Mouse (Mus musculus): ENCODE data around the gene Higd1b.

The Higd1b gene

DNA sequence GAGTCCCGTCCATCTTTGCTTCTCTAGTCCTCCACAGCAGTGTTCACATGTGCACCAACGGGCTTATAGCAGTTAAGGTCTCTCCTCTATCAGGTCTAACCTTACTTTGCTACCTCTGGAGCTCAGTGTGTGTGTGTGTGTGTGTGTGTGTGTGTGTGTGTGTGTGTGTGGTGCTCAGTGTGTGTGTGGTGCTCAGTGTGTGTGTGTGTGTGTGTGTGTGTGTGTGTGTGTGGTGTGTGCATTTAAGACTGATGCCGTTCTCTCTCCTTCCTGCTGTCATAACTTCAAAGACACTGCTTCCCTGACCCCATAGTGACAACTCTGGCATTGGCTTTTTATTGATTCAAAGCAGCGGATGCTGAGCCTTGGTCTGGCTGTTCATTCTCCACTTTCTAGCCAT, at the start of gene Higd1b:
TSS of gene Higd1b (plus strand) at position 301 of the 400 bp plus-strand sequence.
- DNase-seq (ENCODE audit: extremely low spot score) = no peak

DNA sequence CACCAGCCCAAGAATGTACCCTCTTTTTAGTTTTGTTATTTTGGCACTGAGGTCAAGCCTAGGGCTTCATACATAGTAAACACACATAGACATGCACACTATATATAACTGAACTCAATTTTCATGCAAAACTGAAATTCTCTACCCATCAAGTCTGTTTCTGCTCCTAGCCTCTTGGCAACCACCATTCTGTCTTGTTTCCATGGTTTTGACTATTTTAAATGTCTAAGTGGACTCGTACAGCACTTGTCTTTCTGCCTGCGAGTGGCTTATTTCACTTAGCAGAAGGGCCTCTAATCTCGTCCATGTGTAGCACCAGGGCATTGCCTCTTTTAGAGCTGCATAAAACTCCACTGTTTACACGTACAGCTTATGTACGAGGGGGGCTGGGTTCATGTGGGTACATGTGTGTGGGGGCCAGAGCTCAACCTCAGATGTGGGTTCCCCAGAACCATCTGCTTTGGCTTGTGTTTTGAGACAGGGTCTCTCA, 47.9 kb upstream of the Higd1b start:
- DNase-seq (ENCODE audit: extremely low spot score) = no peak

DNA sequence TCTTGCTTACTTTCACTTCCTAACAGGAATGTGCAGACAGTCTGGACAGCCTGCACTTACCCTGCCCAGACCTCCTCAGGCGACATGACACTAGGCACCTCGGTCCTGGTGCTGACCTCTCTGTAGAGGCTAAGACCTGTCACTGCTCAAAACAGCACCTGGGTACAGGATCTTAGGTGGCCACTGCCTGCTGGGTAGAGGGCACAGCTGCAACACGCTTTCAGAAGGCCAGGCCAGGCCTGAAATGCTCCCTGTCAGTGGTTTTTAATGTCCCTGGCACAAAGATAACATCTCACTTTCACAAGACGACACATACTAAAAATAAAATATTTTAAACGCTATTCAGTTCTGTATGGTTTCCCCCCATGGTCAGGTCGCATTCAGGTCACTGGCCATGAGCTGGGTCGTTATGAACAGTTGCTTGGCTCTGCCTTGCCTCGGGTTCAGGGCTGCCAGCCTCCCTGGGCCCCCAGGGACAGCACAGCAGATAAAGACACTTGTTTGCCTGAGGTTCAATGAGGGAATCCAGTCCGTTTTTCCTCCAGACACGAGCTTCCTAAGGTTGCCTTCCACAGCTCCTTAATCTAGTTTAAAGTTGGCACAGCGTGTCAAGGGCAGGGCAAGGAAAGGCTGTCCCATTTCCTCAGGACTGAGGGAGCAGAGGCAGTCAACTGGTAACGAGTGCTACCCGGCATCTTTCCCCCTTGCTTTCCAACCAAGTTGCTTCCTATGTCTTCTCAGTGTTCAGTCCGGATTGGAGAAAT, 43.8 kb upstream of the Higd1b start:
- no peak for DNase-seq (ENCODE audit: extremely low spot score)

DNA sequence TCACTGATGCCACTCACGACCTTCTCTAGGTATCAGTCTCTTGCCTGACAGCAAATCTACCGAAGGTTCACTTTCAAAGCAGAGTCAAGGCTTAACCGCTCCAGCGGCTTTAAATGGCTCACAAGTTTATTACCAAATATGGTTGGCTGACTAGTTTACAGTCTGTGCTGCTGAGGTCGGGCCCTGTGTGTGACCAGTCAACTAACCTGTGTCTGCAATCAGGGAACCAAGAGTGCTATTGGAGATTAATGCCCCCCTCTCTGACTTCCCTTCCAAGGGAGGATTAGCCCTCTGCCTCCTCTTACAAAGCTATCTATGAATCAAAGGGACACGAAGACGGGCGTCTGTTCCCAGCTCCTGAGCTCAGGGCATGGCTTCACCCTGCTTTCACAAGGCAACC, 41.5 kb upstream of the Higd1b start:
- DNase-seq (ENCODE audit: extremely low spot score) = no peak

DNA sequence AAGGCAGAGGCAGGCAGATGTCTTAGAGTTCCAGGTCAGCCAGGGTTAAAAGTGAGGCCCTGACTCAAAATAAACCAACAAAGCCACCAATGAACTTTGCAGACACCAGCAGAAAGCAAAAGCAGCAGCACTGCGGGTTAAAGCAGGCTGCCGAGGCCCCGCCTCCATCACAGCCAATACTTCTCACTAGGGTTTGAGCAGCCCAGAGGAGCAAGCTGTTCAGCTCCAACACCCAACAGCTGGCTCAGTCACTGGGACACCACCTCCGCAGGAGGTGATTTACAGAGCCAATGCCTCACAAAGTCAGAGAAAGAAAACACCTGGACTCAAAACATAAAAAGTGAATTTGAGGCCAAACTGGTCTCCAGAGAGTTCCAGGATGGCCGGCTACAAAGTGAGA, 32.2 kb upstream of the Higd1b start:
- DNase-seq (ENCODE audit: extremely low spot score) = no peak

DNA sequence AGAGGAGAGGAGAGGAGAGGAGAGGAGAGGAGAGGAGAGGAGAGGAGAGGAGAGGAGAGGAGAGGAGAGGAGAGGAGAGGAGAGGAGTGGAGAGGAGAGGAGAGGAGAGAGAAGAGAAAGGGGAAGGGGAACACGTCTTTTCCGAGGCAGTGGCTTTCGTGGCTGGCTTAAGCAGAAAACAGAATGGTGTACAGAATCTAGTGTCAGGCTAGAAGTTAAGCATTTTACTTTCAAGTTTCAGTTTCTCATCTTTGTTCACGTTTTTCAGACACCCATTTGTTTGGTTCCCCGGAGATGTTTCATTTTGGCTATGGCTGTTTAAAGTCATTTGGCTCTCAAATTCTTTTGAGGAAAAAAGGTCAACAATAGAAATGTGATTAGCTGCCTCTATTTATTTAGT, 27.4 kb upstream of the Higd1b start:
- no peak for DNase-seq (ENCODE audit: extremely low spot score)

DNA sequence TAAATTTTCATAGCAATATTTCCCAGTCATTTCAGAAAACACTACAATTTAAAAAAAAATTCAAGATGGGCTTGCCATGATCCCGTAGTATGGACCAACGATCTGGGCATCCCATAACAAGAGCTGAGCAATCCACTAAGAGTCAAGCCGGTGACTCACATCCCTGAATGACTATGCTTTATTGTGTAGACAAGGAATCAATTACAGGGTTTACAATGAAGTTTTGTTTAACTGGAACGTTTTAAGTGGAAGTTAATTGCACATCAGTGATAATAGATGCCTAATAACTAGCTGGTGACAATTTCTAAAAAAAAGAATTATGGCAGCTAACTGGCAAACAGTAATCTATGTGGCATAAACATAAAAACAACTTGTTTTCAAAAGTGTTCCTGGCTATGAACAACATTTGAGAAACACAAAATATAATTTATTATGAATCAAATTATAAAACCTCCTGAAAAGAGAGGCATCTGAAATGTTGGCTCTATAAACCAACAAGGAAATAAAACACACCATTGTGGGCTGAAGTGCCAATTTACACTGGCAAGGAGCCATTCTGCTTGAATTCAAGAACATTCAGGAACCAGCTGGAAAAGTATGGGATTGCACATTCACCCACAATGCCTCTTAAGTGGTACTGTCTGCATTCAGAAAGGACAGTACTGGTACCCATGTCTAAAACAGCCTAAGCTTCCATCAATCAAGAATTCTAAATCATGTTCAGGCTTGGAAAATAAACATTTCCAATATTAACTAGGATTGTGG, 24.7 kb upstream of the Higd1b start:
- no peak for DNase-seq (ENCODE audit: extremely low spot score)

DNA sequence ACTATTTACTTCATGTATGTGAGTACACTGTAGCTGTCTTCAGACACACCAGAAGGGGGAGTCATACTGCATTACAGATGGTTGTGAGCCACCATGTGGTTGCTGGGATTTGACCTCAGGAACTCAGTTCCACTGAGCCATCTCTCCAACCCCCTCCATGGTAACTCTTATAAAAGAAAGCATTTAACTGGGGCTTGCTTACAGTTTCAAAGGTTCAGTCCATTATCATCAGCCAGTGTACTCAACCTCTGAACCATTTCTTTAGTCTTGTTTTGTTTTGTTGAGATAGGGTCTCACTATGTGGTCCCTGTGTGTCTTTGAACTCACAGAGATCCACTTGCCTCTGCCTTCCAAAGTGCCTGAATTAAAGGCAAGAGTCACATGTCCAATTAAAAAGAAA, 20.8 kb upstream of the Higd1b start:
- no peak for DNase-seq (ENCODE audit: extremely low spot score)

DNA sequence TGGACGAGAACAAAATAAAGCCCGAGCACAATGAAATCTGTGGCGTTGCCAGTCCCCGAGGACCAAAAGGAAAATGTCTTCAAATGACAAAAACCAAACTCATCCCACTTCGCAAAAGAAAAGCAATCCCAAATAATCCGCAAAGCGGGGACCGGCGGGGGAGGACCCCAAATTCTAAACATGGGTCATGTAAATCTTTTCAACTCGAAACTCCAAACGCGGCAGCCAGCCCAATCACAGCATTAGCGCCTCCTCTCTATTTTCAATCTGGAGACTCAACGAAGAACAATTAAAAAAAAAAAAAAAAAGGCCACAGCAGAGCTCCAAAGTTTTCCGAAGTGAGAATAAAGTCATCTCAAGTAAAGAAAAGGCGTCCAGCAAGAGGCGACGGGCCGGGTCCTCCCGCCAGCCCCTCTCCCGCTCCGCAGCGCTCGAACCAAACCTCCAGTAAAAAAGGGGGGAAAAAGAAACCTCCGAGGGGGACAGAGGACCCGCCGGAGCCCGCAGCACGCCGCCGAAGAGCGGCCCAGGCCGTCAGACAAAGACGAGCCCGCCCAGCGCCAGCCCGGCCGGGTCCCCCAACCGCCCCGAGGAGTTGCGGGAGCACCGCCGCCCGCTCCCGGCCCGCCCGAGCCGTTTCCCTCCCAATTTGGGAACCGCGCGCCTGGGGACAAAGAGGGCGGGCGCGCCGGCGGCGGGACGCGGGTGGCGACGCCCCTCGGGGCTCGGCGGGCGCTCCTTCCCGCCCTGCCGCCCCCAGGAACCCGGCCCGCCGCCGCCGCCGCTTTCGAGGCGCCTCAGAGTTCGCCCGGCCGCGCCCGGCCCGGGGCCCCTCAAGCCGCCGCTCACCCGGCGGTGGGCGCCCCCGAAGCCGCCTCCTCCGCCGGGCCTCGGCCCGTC, 17.3 kb upstream of the Higd1b start:
- DNase-seq (ENCODE audit: extremely low spot score) = peak; percentile 78

DNA sequence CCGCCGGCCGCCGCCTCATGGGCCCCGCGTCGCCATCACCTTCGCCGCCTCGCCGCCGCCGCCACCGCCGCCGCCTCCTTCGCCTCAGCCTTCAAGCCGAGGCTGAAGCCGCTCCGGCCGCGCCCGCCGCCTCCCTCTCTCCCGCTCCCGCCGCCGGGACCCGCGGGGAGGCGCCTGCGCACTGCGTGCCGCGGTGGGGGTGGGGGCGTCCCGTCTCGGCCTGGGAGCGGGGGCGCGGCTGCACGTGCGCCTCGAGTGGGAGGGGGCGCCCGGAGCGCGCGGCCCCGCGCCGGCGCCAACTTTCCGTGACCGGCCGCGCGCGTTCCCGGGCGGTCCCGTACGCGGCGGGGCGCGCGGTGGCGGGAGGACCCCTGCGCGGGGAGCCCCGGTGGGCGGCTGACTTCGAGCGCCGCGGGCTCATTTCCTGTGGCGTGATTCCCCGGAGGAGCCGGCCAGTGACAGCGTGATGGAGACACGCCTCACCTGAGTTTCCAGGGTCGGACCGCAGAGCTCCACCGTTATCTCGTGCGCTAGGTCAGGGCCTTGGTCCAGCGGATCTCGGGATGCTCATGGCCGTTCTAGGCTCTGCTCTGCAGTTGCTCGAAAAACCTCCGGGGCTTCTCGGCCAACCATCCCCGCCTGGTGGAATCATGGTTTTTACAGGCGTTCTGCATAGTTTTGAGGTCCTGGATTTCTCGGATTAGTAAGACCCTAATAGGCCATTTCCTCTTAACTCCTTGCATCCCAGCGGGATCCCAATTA, 16.4 kb upstream of the Higd1b start, which contains the start of gene Gjc1:
TSS of gene Gjc1 (minus strand) at position 680 of the 762 bp plus-strand sequence.
- peak; percentile 80 for DNase-seq (ENCODE audit: extremely low spot score)

DNA sequence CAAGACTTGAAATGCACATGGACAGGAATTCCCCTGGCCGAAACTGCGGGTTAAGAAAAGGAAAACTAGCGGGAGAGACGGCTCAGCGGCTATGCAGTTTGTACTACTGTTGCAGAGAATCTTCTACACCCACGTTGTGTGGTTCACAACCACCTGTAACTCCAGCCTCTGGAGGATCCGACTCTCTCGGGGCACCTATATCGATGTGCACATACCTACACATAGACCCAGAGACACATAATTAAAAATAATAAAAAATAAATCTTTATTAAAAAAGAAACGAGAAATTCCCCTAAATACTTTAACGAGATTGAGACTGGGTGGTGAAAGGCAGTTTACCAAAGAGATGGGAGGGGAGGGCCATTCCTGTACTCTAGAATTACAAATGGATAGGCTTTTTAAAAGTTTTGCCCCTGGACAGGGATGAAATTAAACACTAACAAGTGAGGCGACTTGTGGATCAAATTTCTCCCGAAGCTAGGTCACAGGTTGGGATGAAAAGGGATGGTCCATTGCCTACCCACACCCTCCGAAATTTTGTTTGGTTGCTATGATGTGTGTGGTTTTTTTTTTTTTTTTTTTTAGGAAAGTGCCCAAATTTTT, 15.8 kb upstream of the Higd1b start:
- DNase-seq (ENCODE audit: extremely low spot score) = no peak

DNA sequence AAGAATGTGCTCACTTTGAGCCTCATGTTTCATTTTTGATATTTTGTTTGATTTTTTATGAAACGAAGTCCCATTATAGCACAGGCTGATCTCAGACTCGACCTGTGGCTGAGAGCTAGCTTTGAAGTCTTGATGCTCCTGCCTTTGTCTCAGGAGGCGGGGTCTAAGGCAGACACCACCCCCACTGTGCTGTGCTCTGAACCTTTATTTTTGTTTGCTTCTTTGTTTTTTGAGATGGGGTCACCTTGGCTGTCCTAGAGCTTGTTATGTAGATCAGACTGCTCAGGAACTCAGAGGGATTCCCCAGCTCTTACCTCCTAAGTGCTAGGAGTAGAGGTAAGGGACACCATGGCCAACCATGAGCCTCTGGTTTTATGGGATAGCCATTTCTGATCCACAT, 15.2 kb upstream of the Higd1b start:
- no peak for DNase-seq (ENCODE audit: extremely low spot score)

DNA sequence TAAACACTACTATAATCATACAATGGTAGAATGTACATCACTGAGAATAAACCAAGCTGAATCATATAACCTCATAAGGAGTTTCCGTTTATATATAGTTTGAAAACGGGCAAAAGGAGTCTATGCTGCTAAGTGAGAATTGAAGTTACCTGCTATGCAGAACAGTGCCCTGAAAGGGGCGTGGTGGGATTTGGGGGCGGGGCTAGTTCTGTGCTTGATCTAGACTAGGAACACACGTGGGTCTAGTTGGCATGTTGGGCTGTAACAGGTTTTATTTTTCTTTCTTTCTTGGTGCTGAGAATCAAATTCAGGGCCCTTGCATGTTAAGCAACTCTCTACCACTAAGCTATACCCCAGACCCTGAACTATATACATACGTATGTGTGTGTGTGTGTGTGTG, 14.4 kb upstream of the Higd1b start:
- no peak for DNase-seq (ENCODE audit: extremely low spot score)

DNA sequence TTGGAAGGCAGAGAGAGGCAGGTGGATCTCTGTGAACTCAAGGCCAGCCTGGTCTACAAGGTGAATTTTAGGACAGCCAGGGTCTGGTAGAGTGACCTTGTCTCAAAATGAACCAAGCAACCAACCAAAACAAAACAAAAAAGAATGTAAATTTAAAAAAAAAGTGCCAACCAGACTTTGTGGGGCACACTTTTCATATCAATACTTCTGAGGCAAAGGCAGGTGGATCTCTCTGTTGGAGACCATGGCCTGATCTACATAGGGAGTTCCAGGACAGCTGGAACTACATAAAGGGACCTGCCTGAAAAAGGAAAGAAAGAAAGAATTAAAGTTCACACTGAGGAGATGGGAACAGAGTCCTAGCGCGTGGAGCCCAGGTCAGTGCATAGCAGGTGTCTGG, 9.2 kb upstream of the Higd1b start:
- DNase-seq (ENCODE audit: extremely low spot score) = no peak

DNA sequence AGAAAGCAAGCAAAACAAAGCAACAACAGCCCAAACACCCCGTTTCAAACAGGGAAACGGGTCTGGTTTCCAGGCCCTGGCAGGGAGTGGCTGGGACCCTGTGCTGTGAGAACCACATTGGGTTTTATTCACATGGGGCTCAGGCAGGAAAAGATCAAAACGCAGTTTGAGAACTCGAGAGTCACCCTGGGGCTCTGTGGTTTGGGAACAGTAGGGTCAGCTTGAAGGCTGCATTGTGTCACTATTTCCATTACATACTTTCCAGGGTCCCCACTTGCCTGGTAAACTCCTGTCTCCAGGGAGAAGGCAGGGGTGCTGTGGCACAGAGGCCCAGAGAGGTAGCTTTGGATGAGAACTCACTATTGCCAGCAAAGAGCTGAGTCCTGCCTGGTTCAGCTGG, 8.6 kb upstream of the Higd1b start:
- DNase-seq (ENCODE audit: extremely low spot score) = no peak

DNA sequence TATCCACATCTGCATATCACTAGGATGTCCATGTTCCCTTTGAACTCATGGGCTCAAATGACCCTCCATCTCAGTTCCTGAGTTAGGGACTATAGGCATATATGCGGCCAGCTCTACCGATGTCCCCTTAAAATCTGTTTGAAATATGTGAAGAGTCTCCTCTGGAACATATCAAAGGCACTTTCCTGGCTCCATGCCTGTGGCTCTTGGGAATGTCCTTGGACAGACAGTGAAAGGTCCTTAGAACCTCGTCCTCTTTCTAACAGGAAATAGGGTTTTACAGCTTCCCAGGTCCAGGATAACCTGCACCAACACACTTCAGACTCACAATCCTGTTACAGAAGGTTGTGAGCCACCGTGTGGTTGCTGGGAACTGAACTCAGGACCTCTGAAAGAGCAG, 5.4 kb upstream of the Higd1b start:
- no peak for DNase-seq (ENCODE audit: extremely low spot score)

DNA sequence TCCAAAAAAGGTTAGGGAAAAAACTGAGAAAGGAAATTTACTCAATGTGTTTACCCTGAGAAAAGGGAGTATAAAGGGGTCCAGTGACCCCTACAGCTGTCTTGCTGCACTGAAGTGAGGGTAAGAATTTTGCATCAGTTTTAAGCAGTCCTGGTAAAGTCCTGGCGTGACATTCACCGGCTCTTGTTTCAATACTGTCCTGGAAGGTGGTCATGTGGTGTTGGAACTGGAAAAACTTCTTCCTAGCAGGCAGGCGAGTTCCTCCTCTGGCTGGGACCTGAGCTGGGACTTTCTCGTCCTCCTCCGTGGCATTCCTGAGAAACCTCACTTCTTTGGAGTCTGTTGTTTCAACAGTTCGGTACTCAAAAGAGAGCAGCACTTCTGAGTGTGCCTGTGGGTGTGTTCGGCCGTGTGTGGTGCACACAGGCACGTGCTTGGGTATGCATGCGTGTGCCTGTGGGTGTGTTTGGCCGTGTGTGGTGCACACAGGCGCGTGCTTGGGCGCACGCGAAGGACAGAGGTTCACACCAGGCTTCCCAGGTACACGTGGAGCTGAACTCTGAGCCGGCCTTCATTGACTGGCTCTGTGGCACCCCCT, 2.9 kb upstream of the Higd1b start:
- DNase-seq (ENCODE audit: extremely low spot score) = no peak

DNA sequence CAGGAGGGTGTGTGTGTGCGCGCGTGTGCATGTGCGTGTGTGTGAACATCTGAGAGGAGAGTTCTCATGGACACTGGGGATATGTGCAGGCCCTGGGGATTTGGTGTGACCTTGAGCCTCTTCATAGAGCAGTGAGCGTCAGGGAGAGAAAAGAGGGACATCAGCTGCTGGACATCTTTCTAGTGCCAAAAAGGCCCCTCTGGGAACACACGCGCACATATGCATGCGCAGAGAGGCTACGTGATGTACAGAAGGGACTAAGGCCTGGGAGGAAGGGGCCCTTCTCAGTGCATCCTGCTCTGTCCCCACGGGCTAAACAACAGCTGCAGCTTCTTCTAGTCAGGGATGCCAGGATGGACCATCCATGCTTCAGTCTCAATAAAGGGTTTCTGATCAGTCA, 1.4 kb upstream of the Higd1b start:
- no peak for DNase-seq (ENCODE audit: extremely low spot score)

DNA sequence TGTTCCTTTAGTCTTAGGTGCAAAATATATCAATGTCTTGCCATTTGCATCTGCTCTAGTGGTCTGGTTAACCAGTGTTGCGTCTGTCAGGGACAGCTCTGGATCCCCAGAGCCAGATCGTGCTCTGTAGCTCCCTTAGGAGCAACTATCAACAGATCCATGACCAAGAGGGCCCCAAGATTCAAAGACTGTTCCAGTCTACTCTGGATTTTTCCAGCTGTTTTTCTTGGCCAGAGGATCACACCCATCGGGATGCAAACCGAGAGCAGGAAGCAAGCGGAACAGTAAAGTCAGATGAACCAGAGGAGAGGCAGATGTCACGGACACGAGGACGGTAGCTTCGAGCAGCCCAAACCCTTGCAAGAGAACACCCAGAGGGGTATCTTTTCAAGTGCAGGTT, 497 bp downstream of the Higd1b start:
- DNase-seq (ENCODE audit: extremely low spot score) = no peak

DNA sequence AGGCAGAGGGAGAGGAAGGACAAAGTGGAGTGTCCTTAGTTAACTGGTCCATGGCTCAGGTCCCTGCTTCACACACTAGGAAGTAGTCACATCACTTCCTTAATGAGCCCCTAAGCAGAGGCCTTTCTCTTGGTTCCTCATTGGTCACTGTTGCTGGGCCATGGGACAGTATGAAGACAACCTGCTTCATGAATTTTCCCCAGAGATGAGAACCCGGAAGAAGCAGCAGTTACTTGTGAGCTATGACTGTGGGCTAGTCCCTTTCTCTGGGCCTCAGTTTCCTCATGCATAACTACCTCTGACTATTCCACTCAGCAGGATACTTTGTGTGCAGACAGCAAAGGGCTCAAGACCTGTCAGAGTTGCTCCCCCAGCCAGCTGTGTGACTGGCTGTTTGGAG, 1.7 kb downstream of the Higd1b start:
- DNase-seq (ENCODE audit: extremely low spot score) = no peak

DNA sequence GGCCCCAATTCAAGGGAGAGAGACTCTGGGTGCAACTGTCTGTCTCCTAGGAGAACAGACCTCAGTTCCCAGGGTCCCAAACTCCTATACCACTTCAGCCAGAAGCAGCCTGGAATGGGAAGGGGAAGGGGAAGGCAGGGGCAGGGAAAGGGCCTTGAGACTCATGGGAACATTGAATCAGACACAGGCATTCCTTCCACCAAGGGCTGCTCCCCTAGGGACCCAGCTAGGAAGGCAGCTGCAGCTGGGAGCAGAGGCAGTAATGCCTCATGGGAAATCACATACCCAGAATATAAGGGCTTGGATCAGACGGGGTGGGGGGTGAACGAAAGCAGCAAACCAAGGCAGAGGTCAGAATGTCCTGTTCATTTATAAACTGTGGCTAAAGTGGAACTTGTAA, 2.5 kb downstream of the Higd1b start:
- no peak for DNase-seq (ENCODE audit: extremely low spot score)
